Mouse (Mus musculus) hindbrain, embryonic 12.5 days (tissue): ENCODE measurements at regions not wholly inside any gene's neighbourhood (a gene's known extent, or its start where the extent isn't known, plus 50 kb on each side); places are given as distances from the start of the nearest gene placed in this dataset.

Experiments used
- ATAC-seq: fragments of 200-750 bp; cut with Nextera tagmentation; 2 replicates; pipeline ENCODE4 v1.8.0; 2017; ENCODE audit warnings: moderate TSS enrichment; ENCODE audit not compliant: low FRiP score
- H3K27ac ChIP-seq: fragments of 300-500 bp; sonication (generic); 2 replicates; pipeline ENCODE4 v1.5.1; 2016; ENCODE audit warnings: mild to moderate bottlenecking
- H3K27me3 ChIP-seq: fragments of 300-500 bp; sonication (generic); 2 replicates; pipeline ENCODE4 v1.6.1; 2016; ENCODE audit warnings: mild to moderate bottlenecking
- H3K36me3 ChIP-seq: fragments of 300-500 bp; sonication (generic); 2 replicates; pipeline ENCODE4 v1.6.1; 2016; ENCODE audit warnings: mild to moderate bottlenecking
- H3K4me1 ChIP-seq: fragments of 300-500 bp; sonication (generic); 2 replicates; pipeline ENCODE4 v1.6.1; 2016
- H3K4me2 ChIP-seq: fragments of 300-500 bp; sonication (generic); replicated peaks from 2 replicates; pipeline ENCODE4 v1.6.1; 2016; ENCODE audit warnings: mild to moderate bottlenecking
- H3K4me3 ChIP-seq: fragments of 300-500 bp; sonication (generic); 2 replicates; pipeline ENCODE4 v1.5.1; 2016; ENCODE audit warnings: mild to moderate bottlenecking
- H3K9ac ChIP-seq: fragments of 300-500 bp; sonication (generic); 2 replicates; pipeline ENCODE4 v1.6.1; 2016; ENCODE audit warnings: mild to moderate bottlenecking, moderate library complexity
- H3K9me3 ChIP-seq: fragments of 300-500 bp; sonication (generic); replicated peaks from 2 replicates; pipeline ENCODE4 v1.6.1; 2016; ENCODE audit warnings: mild to moderate bottlenecking
- WGBS: fragments of 180-500 bp; shearing (Covaris S2); methylation state at CpG from one replicate; pipeline ENCODE4 v1.1.7; 2016; 5-methylcytosine and 5-hydroxymethylcytosine counted together

DNA sequence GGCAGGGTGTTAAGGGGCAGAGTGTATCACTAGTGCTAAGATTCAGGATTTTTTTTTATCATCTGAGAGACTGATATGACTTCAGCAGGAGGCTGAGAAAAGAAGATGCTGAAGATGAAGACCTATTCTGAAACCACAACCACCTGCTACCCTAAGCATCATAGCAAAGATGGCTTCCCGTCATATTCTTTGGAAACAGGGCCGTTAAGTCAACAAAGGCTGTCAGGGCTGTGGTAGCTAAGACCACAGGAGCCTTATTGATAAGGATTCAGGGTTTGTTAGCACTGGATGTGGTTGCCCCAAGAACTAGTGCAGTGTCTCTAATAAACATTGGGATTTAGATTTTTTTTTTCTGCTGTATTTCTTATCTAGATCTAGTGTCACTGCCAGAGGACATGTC, 56.7 kb upstream of the Rasgrp1 start:
- Histone ChIP-seq H3K4me3 (no peak overlapping the region), H3K9ac (no peak overlapping the region), H3K4me2 (no peak overlapping the region), H3K4me1 (no peaks in the 10 kb centered on the region), H3K27ac (no peak overlapping the region), H3K36me3 (no peaks in the 10 kb centered on the region), H3K9me3 (no peaks in the 10 kb centered on the region), H3K27me3 (no peaks in the 10 kb centered on the region)
- ATAC-seq = no peak
- 82% methylated on average over 2 of the region's 2 CpGs for WGBS

DNA sequence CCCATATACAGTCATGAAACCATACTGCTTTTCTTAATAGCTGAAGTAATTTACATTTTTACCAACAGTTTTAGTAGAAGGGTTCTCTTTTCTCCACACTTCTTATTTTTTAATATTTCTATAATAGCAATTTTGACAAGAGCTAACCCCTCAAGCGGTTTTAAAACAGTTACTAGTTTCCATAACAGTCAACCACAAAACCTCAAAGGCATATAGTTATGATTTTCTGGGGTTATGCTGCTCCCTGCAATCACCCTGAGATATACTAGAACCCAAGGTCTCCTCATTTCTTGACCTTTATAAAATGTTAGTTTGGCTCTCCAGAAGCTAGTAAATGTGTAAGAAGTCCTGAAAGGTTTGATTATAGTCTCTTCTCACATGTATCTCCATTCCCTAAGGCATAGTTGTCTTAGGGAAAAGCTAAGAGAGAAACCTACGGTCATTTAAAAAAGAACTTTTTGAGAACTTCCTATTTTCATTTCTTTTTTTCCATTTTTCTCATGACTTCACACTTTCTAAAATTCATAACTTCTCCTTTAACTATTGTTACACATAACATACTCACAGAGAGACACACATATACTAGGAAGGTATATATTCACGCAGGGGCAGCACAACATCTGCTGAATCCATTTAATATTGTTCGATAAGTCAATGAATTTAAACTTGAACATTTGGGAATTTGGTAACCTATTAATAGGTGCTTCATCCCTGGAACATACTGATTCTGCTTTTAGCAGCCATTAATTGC, 60.8 kb upstream of the Rasgrp1 start:
- no peaks in the 10 kb centered on the region for H3K4me1 ChIP-seq
- H3K27ac ChIP-seq = no peak overlapping the region
- no peak overlapping the region for H3K4me3 ChIP-seq
- ATAC-seq = no peak
- no peaks in the 10 kb centered on the region for H3K9me3 ChIP-seq
- no peak overlapping the region for H3K4me2 ChIP-seq
- 91% methylated on average over 4 of the region's 4 CpGs for WGBS
- H3K27me3 ChIP-seq = no peaks in the 10 kb centered on the region
- no peaks in the 10 kb centered on the region for H3K36me3 ChIP-seq
- no peak overlapping the region for H3K9ac ChIP-seq

GRCm38 (mm10) chr2:117405453-117405852, 62.7 kb upstream of the Rasgrp1 start:
- H3K9ac ChIP-seq = no peak overlapping the region
- no peak overlapping the region for H3K27ac ChIP-seq
- H3K4me3 ChIP-seq = no peak overlapping the region
- H3K27me3 ChIP-seq = no peaks in the 10 kb centered on the region
- no peak overlapping the region for H3K4me2 ChIP-seq
- no peaks in the 10 kb centered on the region for H3K9me3 ChIP-seq
- ATAC-seq = no peak
- 48% methylated on average over 2 of the region's 2 CpGs for WGBS
- H3K36me3 ChIP-seq = no peaks in the 10 kb centered on the region
- H3K4me1 ChIP-seq = no peaks in the 10 kb centered on the region

GRCm38 (mm10) chr2:117408241-117408640, 65.4 kb upstream of the Rasgrp1 start:
- Histone ChIP-seq H3K9ac (no peak overlapping the region), H3K4me2 (no peak overlapping the region), H3K4me3 (no peak overlapping the region), H3K36me3 (no peaks in the 10 kb centered on the region), H3K27ac (no peak overlapping the region), H3K27me3 (no peaks in the 10 kb centered on the region), H3K9me3 (no peaks in the 10 kb centered on the region), H3K4me1 (no peaks in the 10 kb centered on the region)
- WGBS = 75% methylated on average over 5 of the region's 5 CpGs
- no peak for ATAC-seq

DNA sequence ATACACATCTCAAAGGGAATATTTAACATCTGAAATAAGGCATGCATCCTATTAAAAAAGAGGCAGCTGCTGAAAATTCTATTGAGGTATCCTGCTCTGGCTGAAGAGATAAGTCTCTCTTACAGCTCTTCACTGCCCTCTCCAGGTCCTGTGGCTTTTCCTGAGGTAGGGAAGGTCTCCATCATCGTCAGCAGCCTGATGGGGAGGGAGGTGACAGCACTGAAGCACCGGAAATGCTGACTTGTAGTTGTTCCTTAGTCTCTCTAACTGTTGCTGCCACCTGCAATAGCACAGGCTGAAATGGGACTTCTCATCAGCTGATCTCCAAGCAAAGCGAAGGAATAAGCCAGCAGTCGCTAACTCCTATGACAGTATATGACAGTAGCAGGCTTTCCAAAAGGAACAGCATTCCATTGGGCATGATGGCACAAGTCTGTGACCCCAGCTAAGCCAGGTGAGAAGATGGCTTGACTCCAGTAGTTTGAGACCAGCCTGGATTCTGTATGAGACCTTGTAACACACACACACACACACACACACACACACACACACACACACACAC, 69.3 kb upstream of the Rasgrp1 start:
- ATAC-seq = no peak
- no peak overlapping the region for H3K4me2 ChIP-seq

DNA sequence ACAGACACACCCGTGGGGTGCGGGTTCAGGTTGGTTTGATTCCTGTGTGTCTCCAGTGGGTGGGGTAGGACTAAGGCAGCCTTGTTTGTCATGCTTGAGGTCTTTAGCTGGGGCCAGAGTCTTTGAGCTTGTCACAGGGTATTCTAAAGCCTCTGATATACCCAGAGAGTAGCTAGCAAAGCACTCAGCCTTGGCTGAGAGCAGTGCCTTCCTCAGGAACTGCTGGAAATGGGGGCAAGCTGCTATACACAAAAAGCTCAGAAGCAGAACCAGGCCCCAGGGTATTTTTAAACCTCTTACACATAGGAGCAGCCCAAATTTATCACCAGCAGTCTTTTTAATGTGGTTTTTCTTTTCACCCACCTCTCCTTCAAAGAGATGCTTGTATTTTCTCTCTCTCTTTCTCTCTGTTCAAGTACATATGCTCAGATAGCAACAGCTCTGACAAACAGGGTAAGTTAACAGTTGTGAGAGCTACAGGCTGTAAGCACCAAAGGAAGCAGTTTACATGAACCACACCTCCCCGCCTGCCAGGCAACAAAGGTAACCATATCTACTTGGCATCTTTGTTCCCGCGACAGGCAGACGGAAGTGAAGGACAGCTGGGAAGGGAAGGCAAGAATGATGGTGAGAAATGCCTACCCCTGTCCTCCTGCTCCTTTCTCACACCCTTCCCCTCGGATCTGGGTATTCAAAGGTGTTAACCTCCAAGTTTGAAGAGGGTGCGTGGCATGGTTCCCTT, 74.6 kb upstream of the Rasgrp1 start:
- H3K4me2 ChIP-seq = no peak overlapping the region
- H3K36me3 ChIP-seq = no peaks in the 10 kb centered on the region
- no peaks in the 10 kb centered on the region for H3K9me3 ChIP-seq
- no peaks in the 10 kb centered on the region for H3K4me1 ChIP-seq
- 0 out of 2 replicates have a peak, but pooled peaks cover 3% of the 10 kb centered on the region for H3K27me3 ChIP-seq
- H3K9ac ChIP-seq = no peak overlapping the region
- 79% methylated on average over 8 of the region's 8 CpGs for WGBS
- no peak overlapping the region for H3K4me3 ChIP-seq
- no peak overlapping the region for H3K27ac ChIP-seq
- ATAC-seq = no peak

More for the DNA sequence above, 69.3 kb upstream of the Rasgrp1 start:
- H3K4me1 ChIP-seq = no peaks in the 10 kb centered on the region
- no peak overlapping the region for H3K9ac ChIP-seq
- no peak overlapping the region for H3K4me3 ChIP-seq
- 0 out of 2 replicates have a peak, but pooled peaks cover 1% of the 10 kb centered on the region for H3K27me3 ChIP-seq
- 51% methylated on average over 4 of the region's 4 CpGs for WGBS
- no peak overlapping the region for H3K27ac ChIP-seq
- no peaks in the 10 kb centered on the region for H3K36me3 ChIP-seq
- H3K9me3 ChIP-seq = no peaks in the 10 kb centered on the region

GRCm38 (mm10) chr2:117418121-117418615, 75.4 kb upstream of the Rasgrp1 start:
- Histone ChIP-seq H3K27me3 (0 out of 2 replicates have a peak, but pooled peaks cover 3% of the 10 kb centered on the region), H3K4me2 (no peak overlapping the region), H3K36me3 (no peaks in the 10 kb centered on the region), H3K27ac (no peak overlapping the region), H3K9ac (no peak overlapping the region), H3K4me1 (no peaks in the 10 kb centered on the region), H3K4me3 (no peak overlapping the region), H3K9me3 (no peaks in the 10 kb centered on the region)
- ATAC-seq = no peak
- 94% methylated on average over 8 of the region's 8 CpGs for WGBS

DNA sequence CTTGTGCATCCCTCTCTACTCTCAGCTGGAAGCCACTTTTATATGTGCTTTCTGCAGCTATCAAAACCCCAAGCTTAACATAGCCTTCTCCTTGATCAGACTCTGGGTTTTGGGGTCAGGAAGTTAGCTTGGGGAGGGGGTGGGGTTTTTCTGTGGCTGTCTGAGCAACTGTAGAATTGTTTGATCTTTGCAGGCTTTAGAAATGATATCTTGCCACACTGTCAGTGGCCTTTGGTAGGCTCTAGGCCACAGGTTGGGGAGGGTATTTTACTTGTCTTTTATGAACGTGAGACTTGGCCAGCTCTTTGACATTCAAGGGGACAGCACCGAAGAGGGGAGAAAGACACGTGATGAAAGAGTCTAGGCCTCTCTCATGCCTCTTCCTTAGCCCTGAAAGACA, 75.9 kb upstream of the Rasgrp1 start:
- no peak overlapping the region for H3K9ac ChIP-seq
- WGBS = 78% methylated on average over 3 of the region's 3 CpGs
- 0 out of 2 replicates have a peak, but pooled peaks cover 3% of the 10 kb centered on the region for H3K27me3 ChIP-seq
- no peak overlapping the region for H3K4me3 ChIP-seq
- no peak overlapping the region for H3K4me2 ChIP-seq
- H3K9me3 ChIP-seq = no peaks in the 10 kb centered on the region
- H3K4me1 ChIP-seq = no peaks in the 10 kb centered on the region
- no peak for ATAC-seq
- no peak overlapping the region for H3K27ac ChIP-seq
- no peaks in the 10 kb centered on the region for H3K36me3 ChIP-seq

DNA sequence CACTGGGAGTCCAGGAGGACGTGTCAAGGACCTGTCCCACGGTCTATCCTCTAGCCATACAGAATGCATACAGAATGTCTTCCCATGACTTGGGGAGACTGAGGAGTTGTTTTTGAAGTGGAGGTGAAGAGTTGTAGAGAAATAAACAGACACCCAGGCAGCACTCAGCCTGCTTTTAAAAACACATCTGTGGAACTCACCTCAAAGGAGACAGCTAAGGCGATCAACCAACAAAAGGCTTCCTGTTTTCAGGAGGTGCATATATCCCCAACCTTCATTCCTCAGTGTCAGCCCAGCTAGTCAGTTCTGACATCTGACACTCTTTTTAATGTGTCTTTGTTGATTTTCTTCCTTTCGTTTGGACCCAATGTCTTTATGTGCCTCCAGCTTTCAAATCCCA, 78.6 kb upstream of the Rasgrp1 start:
- no peaks in the 10 kb centered on the region for H3K36me3 ChIP-seq
- no peak overlapping the region for H3K27ac ChIP-seq
- no peak overlapping the region for H3K9ac ChIP-seq
- no peak overlapping the region for H3K4me2 ChIP-seq
- ATAC-seq = no peak
- H3K4me3 ChIP-seq = no peak overlapping the region
- no peaks in the 10 kb centered on the region for H3K9me3 ChIP-seq
- H3K4me1 ChIP-seq = no peaks in the 10 kb centered on the region
- H3K27me3 ChIP-seq = 0 out of 2 replicates have a peak, but pooled peaks cover 3% of the 10 kb centered on the region
- WGBS = 70% methylated on average over 4 of the region's 4 CpGs

GRCm38 (mm10) chr2:117422756-117423155, 80.0 kb upstream of the Rasgrp1 start:
- Histone ChIP-seq H3K4me2 (no peak overlapping the region), H3K9me3 (no peaks in the 10 kb centered on the region), H3K4me3 (no peak overlapping the region), H3K4me1 (no peaks in the 10 kb centered on the region), H3K27ac (no peak overlapping the region), H3K36me3 (no peaks in the 10 kb centered on the region), H3K27me3 (no peaks in the 10 kb centered on the region), H3K9ac (no peak overlapping the region)
- ATAC-seq = no peak
- 82% methylated on average over 4 of the region's 4 CpGs for WGBS

GRCm38 (mm10) chr2:117429205-117429604, 86.4 kb upstream of the Rasgrp1 start:
- Histone ChIP-seq H3K27me3 (no peaks in the 10 kb centered on the region), H3K36me3 (no peaks in the 10 kb centered on the region), H3K4me2 (no peak overlapping the region), H3K4me1 (no peaks in the 10 kb centered on the region), H3K9ac (no peak overlapping the region), H3K27ac (no peak overlapping the region), H3K4me3 (no peak overlapping the region), H3K9me3 (no peaks in the 10 kb centered on the region)
- WGBS = 60% methylated on average over 9 of the region's 9 CpGs
- ATAC-seq = no peak

DNA sequence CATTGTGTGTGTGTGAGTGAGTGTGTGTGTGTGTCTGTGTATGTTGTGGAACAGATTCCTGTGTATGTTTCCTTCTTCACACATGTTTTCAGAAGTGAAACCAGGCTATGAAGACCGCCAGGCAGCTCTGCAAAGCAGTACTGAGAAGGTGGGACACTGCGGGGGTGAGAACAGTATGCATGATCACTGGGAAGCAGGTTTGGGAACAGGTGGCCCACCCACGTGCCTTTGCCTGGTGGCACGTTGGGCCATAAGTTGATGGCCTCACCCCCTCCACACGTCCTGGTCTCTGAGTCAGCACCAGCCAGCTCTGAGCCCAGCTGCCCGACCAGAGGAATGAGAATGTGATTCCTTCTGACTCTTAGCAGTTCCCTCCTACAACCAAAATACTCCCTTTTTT, 89.2 kb upstream of the Rasgrp1 start:
- Histone ChIP-seq H3K9ac (no peak overlapping the region), H3K4me3 (no peak overlapping the region), H3K27ac (no peak overlapping the region), H3K36me3 (no peaks in the 10 kb centered on the region), H3K27me3 (no peaks in the 10 kb centered on the region), H3K4me1 (no peaks in the 10 kb centered on the region), H3K4me2 (no peak overlapping the region), H3K9me3 (no peaks in the 10 kb centered on the region)
- ATAC-seq = no peak
- 60% methylated on average over 6 of the region's 6 CpGs for WGBS
